Mouse (Mus musculus): Measurements from ENCODE around the gene B3galt6.

- TF ChIP-seq CTCF (IDR thresholded peaks at IDR 0.05; ENCODE audit: low read depth, low read length) = no peak
- TF ChIP-seq POLR2A (IDR thresholded peaks at IDR 0.05; ENCODE audit: extremely low read depth, insufficient read depth, low read length) = no peak
Measured at GRCm38 (mm10) chr4:156032856-156033255, 40.4 kb upstream of the B3galt6 start.

All from liver, adult 2 months (tissue).